Mouse (Mus musculus): Measurements from ENCODE around the gene Tab1.

Tab1 gene

GRCm38 (mm10) chr15:80132993-80133586 is at the start of gene Tab1:
Tab1 (plus strand) TSS chr15:80133127.
- peak; percentile 92 for DNase-seq

- peak; percentile 98 to 99 for DNase-seq
Observed at GRCm38 (mm10) chr15:80083276-80083731, 49.6 kb upstream of the Tab1 start.

- DNase-seq, result no peak
Observed at GRCm38 (mm10) chr15:80083740-80084139, 49.2 kb upstream of the Tab1 start.

- no peak for DNase-seq
Observed at GRCm38 (mm10) chr15:80087406-80088012, 45.4 kb upstream of the Tab1 start.

- DNase-seq, result peak; percentile 90 to 93
Observed at GRCm38 (mm10) chr15:80088637-80089036, 44.3 kb upstream of the Tab1 start.

- no peak for DNase-seq
Observed at GRCm38 (mm10) chr15:80090155-80090554, 42.8 kb upstream of the Tab1 start.

GRCm38 (mm10) chr15:80090741-80091120 is 42.2 kb upstream of the Tab1 start:
- peak in 1 of 2 experiments; percentile 33 for DNase-seq

- DNase-seq, result peak; percentile 86 to 87
Observed at GRCm38 (mm10) chr15:80091121-80091955, 41.6 kb upstream of the Tab1 start, which contains the start of the genes Syngr1 and Rpl3. Syngr1 (plus strand) TSS chr15:80091334. Rpl3 (minus strand) TSS chr15:80091868.

- DNase-seq, result no peak
Observed at GRCm38 (mm10) chr15:80092041-80092441, 40.9 kb upstream of the Tab1 start.

GRCm38 (mm10) chr15:80092599-80092998 is 40.3 kb upstream of the Tab1 start:
- no peak for DNase-seq

GRCm38 (mm10) chr15:80094201-80094600 is 38.7 kb upstream of the Tab1 start:
- DNase-seq, result no peak

- DNase-seq, result no peak
Observed at GRCm38 (mm10) chr15:80095596-80095995, 37.3 kb upstream of the Tab1 start.

GRCm38 (mm10) chr15:80096406-80096805 is 36.5 kb upstream of the Tab1 start:
- DNase-seq, result no peak

GRCm38 (mm10) chr15:80096946-80097881 is 35.7 kb upstream of the Tab1 start:
- DNase-seq, result peak; percentile 42 to 58

GRCm38 (mm10) chr15:80097999-80098461 is 34.9 kb upstream of the Tab1 start:
- no peak for DNase-seq

- DNase-seq, result no peak
Observed at GRCm38 (mm10) chr15:80098809-80099208, 34.1 kb upstream of the Tab1 start.

- no peak for DNase-seq
Observed at GRCm38 (mm10) chr15:80099477-80099876, 33.5 kb upstream of the Tab1 start.

GRCm38 (mm10) chr15:80100196-80100595 is 32.7 kb upstream of the Tab1 start:
- no peak for DNase-seq

- DNase-seq, result no peak
Observed at GRCm38 (mm10) chr15:80100871-80101270, 32.1 kb upstream of the Tab1 start.

- no peak for DNase-seq
Observed at GRCm38 (mm10) chr15:80101503-80101902, 31.4 kb upstream of the Tab1 start.

GRCm38 (mm10) chr15:80102495-80102894 is 30.4 kb upstream of the Tab1 start:
- no peak for DNase-seq

Measured in thymus, postnatal 36 days (tissue).